Mouse (Mus musculus) midbrain, embryonic 11.5 days (tissue): Measurements from ENCODE around the gene Fzd7. TPM values are rescaled to one million over a fixed set of nuclear protein-coding genes. Genes with fewer than 3 reads are reported as not detected.

Experiments
- ATAC-seq: fragments of 200-750 bp; cut with Nextera tagmentation; 2 replicates; pipeline ENCODE4 v1.8.0; 2017; ENCODE audit warnings: moderate TSS enrichment, moderate library complexity; ENCODE audit not compliant: low FRiP score
- DNase-seq: peaks from one replicate; pipeline ENCODE4 v3.0.0; 2015; ENCODE audit warnings: low spot score; ENCODE audit errors: missing footprints
- H3K27ac ChIP-seq: fragments of 300-500 bp; sonication (generic); 2 replicates; pipeline ENCODE4 v1.5.1; 2014; ENCODE audit warnings: low read depth, low read length
- H3K27me3 ChIP-seq: fragments of 300-500 bp; sonication (generic); 2 replicates; pipeline ENCODE4 v1.6.1; 2014; ENCODE audit warnings: mild to moderate bottlenecking, low read length, moderate library complexity, mixed read lengths; ENCODE audit not compliant: control insufficient read depth, insufficient read depth
- H3K36me3 ChIP-seq: fragments of 300-500 bp; sonication (generic); 2 replicates; pipeline ENCODE4 v1.6.1; 2014; ENCODE audit warnings: mild to moderate bottlenecking, low read length, moderate library complexity, mixed read lengths; ENCODE audit not compliant: control insufficient read depth, insufficient read depth
- H3K4me1 ChIP-seq: fragments of 300-500 bp; sonication (generic); 2 replicates; pipeline ENCODE4 v1.6.1; 2014; ENCODE audit warnings: low read length; ENCODE audit not compliant: control insufficient read depth, insufficient read depth
- H3K4me2 ChIP-seq: fragments of 300-500 bp; sonication (generic); 2 replicates; pipeline ENCODE4 v1.6.1; 2014; ENCODE audit warnings: mild to moderate bottlenecking, moderate library complexity
- H3K4me3 ChIP-seq: fragments of 300-500 bp; sonication (generic); 2 replicates; pipeline ENCODE4 v1.5.1; 2014; ENCODE audit warnings: low read depth, low read length
- H3K9ac ChIP-seq: fragments of 300-500 bp; sonication (generic); 2 replicates; pipeline ENCODE4 v1.6.1; 2014; ENCODE audit warnings: low read length
- H3K9me3 ChIP-seq: fragments of 300-500 bp; sonication (generic); 2 replicates; pipeline ENCODE4 v1.6.1; 2016; ENCODE audit warnings: low read length; ENCODE audit not compliant: control insufficient read depth
- WGBS: fragments of 180-500 bp; shearing (Covaris S2); extraction: QIAGEN DNeasy Blood & Tissue Kit; methylation state at CpG from one replicate; pipeline ENCODE4 v1.1.7; 2014; 5-methylcytosine and 5-hydroxymethylcytosine counted together
- polyA plus RNA-seq: library from polyadenylated mRNA; unstranded; fragments of >200 nt; fragmentation: Nextera tagmentation; extraction: Ambion mirVana; gene quantifications from 2 replicates; pipeline ENCODE4 v1.2.1, GENCODE M21; 2014

The Fzd7 gene
- polyA plus RNA-seq: 5.3 and 6.3 TPM in 2 replicates

GRCm38 (mm10) chr1:59482331-59482695, at the start of gene Fzd7:
TSS of gene Fzd7 (plus strand) at chr1:59482424.
- H3K4me1 ChIP-seq: peaks cover 41% of the 10 kb centered on the region

GRCm38 (mm10) chr1:59433296-59433695, 48.9 kb upstream of the Fzd7 start:
- Histone ChIP-seq H3K4me1 (peaks cover 10% of the 10 kb centered on the region), H3K4me3 (no peak overlapping the region), H3K9ac (no peak overlapping the region), H3K27me3 (no peaks in the 10 kb centered on the region), H3K9me3 (no peaks in the 10 kb centered on the region), H3K4me2 (no peak overlapping the region), H3K27ac (no peak overlapping the region), H3K36me3 (no peaks in the 10 kb centered on the region)
- ATAC-seq (no peak), DNase-seq (no peak)
- WGBS: 85% methylated on average over 6 of the region's 6 CpGs

More at GRCm38 (mm10) chr1:59482331-59482695, at the start of gene Fzd7:
- under 1% methylated on average over 35 of the region's 35 CpGs for WGBS
- peaks cover 3% of the 10 kb centered on the region for H3K27me3 ChIP-seq
- peak within 1 kb of the TSS; percentile 31 for H3K27ac ChIP-seq
- ATAC-seq (peak; percentile 50), DNase-seq (no peak)
- H3K4me3 ChIP-seq: peak within 1 kb of the TSS; percentile 54
- H3K36me3 ChIP-seq: no peaks in the 10 kb centered on the region
- H3K4me2 ChIP-seq: peak within 1 kb of the TSS; percentile 79
- peak within 1 kb of the TSS; percentile 62 for H3K9ac ChIP-seq
- H3K9me3 ChIP-seq: no peaks in the 10 kb centered on the region

- Histone ChIP-seq H3K36me3 (no peaks in the 10 kb centered on the region), H3K4me1 (peaks cover 14% of the 10 kb centered on the region), H3K4me2 (no peak overlapping the region), H3K27me3 (no peaks in the 10 kb centered on the region), H3K27ac (no peak overlapping the region), H3K4me3 (no peak overlapping the region), H3K9ac (no peak overlapping the region), H3K9me3 (no peaks in the 10 kb centered on the region)
- DNase-seq (no peak), ATAC-seq (no peak)
- WGBS: 83% methylated on average over 3 of the region's 3 CpGs
These were observed 48.2 kb upstream of the Fzd7 start for GRCm38 (mm10) chr1:59434071-59434470.

GRCm38 (mm10) chr1:59435270-59435669, 47.0 kb upstream of the Fzd7 start:
- Histone ChIP-seq H3K9ac (no peak overlapping the region), H3K9me3 (no peaks in the 10 kb centered on the region), H3K27me3 (no peaks in the 10 kb centered on the region), H3K4me2 (no peak overlapping the region), H3K27ac (no peak overlapping the region), H3K4me1 (peaks cover 14% of the 10 kb centered on the region), H3K4me3 (no peak overlapping the region), H3K36me3 (no peaks in the 10 kb centered on the region)
- no peak for DNase-seq
- 91% methylated on average over 5 of the region's 5 CpGs for WGBS
- no peak for ATAC-seq

- peaks cover 14% of the 10 kb centered on the region for H3K4me1 ChIP-seq
- ATAC-seq: no peak
- H3K36me3 ChIP-seq: no peaks in the 10 kb centered on the region
- H3K27ac ChIP-seq: no peak overlapping the region
- H3K9me3 ChIP-seq: no peaks in the 10 kb centered on the region
- 83% methylated on average over 3 of the region's 3 CpGs for WGBS
- H3K9ac ChIP-seq: no peak overlapping the region
- no peak overlapping the region for H3K4me2 ChIP-seq
- no peak overlapping the region for H3K4me3 ChIP-seq
- DNase-seq: no peak
- H3K27me3 ChIP-seq: no peaks in the 10 kb centered on the region
These were observed 45.9 kb upstream of the Fzd7 start for GRCm38 (mm10) chr1:59436321-59436720.

GRCm38 (mm10) chr1:59437927-59438326, 44.3 kb upstream of the Fzd7 start:
- peak; percentile 83 for ATAC-seq
- peak; percentile 92 for DNase-seq
- H3K9me3 ChIP-seq: no peaks in the 10 kb centered on the region
- peaks cover 14% of the 10 kb centered on the region for H3K4me1 ChIP-seq
- H3K4me3 ChIP-seq: no peak overlapping the region
- H3K27ac ChIP-seq: peak overlapping the region; percentile 77
- no peaks in the 10 kb centered on the region for H3K36me3 ChIP-seq
- 9% methylated on average over 3 of the region's 3 CpGs for WGBS
- no peak overlapping the region for H3K4me2 ChIP-seq
- H3K9ac ChIP-seq: no peak overlapping the region
- H3K27me3 ChIP-seq: no peaks in the 10 kb centered on the region

- DNase-seq: peak; percentile 90
These were observed 43.9 kb upstream of the Fzd7 start for GRCm38 (mm10) chr1:59438330-59438729.

GRCm38 (mm10) chr1:59439252-59439651, 43.0 kb upstream of the Fzd7 start:
- no peak for ATAC-seq
- no peak for DNase-seq
- Histone ChIP-seq H3K9ac (no peak overlapping the region), H3K36me3 (no peaks in the 10 kb centered on the region), H3K4me1 (peaks cover 14% of the 10 kb centered on the region), H3K27me3 (no peaks in the 10 kb centered on the region), H3K27ac (0 out of 2 replicates have a peak overlapping the region, but pooled peaks have one; percentile 77), H3K4me2 (no peak overlapping the region), H3K4me3 (no peak overlapping the region), H3K9me3 (no peaks in the 10 kb centered on the region)
- WGBS: 73% methylated on average over 2 of the region's 2 CpGs

More at GRCm38 (mm10) chr1:59438330-59438729, 43.9 kb upstream of the Fzd7 start:
- Histone ChIP-seq H3K4me3 (no peak overlapping the region), H3K36me3 (no peaks in the 10 kb centered on the region), H3K4me2 (no peak overlapping the region), H3K4me1 (peaks cover 14% of the 10 kb centered on the region), H3K9me3 (no peaks in the 10 kb centered on the region), H3K27me3 (no peaks in the 10 kb centered on the region), H3K27ac (peak overlapping the region; percentile 77), H3K9ac (no peak overlapping the region)
- peak; percentile 36 for ATAC-seq
- WGBS: 44% methylated on average over 4 of the region's 4 CpGs

GRCm38 (mm10) chr1:59439941-59440340, 42.3 kb upstream of the Fzd7 start:
- H3K4me1 ChIP-seq: peaks cover 14% of the 10 kb centered on the region
- H3K36me3 ChIP-seq: no peaks in the 10 kb centered on the region
- DNase-seq: no peak
- no peak overlapping the region for H3K9ac ChIP-seq
- no peaks in the 10 kb centered on the region for H3K9me3 ChIP-seq
- no peak for ATAC-seq
- no peak overlapping the region for H3K4me2 ChIP-seq
- 80% methylated on average over 1 of the region's 1 CpGs for WGBS
- no peak overlapping the region for H3K27ac ChIP-seq
- H3K4me3 ChIP-seq: no peak overlapping the region
- H3K27me3 ChIP-seq: no peaks in the 10 kb centered on the region
